Mouse (Mus musculus) adipose tissue, adult 10 weeks (tissue): Measurements from ENCODE around the gene Olfr1150-ps1. TPM values are rescaled to one million over a fixed set of nuclear protein-coding genes. Genes with fewer than 3 reads are reported as not detected.

Experiments
- polyA plus RNA-seq: library from polyadenylated mRNA; stranded (reverse); fragments of 350-450 nt; fragmentation: Illumina TruSeq; extraction: RNeasy Lipid Tissue Mini Kit (QIAGEN cat#74804); gene quantifications from one replicate; pipeline ENCODE4 v1.2.3, GENCODE M21; 2014; ENCODE audit warnings: low read depth, low replicate concordance

Gene Olfr1150-ps1
- polyA plus RNA-seq, result not detected

GRCm38 (mm10) chr2:87843693-87844092 lies at the start of gene Olfr1150-ps1:
Gene Olfr1150-ps1, plus strand, starts transcription at chr2:87843993.

DNA sequence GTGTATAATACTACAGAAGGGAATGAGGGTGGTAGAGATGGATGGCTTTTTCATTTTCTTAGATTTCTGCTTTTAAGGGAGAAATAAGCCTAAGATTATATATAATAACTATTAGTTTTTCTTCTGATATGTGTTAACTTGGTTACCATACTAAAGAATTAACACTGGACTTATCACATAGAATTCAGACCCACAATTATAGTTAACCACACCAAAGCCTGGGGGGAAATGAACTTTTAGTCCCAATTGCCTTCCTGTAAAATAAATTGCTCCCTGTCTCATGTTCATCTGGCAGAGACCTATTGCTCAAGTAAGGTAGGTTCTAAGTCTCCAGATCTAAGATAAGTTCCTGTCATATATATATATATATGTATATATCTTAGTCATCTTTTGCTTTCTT lies 43.5 kb upstream of the Olfr1150-ps1 start, which contains the start of gene Olfr1143:
Olfr1143 (plus strand) TSS at position 301 of the 400 bp plus-strand sequence.

DNA sequence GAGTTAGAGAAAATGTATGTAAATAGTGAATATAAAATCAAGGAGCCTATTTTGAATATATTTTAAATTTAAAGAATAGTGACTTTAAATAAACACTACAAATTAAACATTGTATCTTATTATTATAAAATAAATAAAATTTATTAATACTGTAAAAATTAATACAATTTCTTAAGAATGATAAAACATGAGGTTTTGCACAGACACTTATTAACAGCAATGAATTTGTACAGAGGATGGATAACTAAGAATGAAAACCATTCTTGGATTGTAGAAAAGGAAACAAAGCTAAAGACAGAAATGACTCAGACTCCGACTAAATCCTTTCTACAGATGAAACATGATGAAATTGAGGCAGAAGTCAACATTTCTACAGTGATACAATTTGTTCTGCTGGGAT lies 34.3 kb upstream of the Olfr1150-ps1 start, which contains the start of gene Olfr1145:
Olfr1145 (plus strand) TSS at position 301 of the 400 bp plus-strand sequence.

GRCm38 (mm10) chr2:87830233-87830632 lies 13.6 kb upstream of the Olfr1150-ps1 start, which contains the start of gene Olfr1148:
Gene Olfr1148, plus strand, starts transcription at chr2:87830533.

DNA sequence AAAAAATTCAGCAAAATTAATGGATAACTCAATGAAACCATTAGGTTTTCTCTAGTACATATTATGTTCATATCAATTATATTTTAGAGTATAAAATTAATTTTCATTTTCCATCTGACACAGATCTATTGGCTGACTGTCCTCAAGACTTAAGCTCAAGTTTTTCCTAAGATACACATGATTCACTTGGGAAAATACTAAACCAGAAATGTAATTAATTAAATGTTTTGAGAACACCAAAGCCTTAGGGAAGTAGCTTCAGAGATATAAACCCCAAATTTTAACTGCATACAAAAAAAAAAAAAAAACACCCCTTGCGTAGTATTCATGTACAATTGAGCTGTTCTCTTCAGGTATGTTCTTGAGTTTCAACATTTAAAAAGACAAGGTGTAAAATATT lies 11.8 kb downstream of the Olfr1150-ps1 start, which contains the start of gene Olfr1151:
Olfr1151 (plus strand) TSS at position 301 of the 400 bp plus-strand sequence.

GRCm38 (mm10) chr2:87866192-87866591 lies 22.4 kb downstream of the Olfr1150-ps1 start, which contains the start of gene Olfr1152:
Gene Olfr1152, plus strand, starts transcription at chr2:87866492.

DNA sequence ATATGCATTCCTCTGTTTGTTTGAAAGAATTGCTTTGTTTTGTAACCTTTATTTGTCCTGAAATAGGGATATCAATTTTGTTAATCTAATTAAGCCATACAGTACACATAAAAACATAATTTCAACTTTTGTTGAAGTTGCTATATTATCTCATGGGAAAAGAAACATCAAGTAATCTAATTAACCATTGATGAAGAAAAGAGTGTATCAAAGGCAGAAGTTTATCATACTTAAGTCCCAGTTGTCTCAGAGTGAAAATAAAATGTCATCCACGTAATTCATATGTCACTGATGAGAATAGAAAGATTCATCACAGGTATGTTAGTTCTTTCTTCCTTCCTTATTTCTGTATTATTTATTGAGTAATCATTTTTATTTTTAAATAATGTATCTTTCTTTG lies 50.9 kb downstream of the Olfr1150-ps1 start, which contains the start of gene Olfr1153:
Olfr1153 (plus strand) TSS at position 301 of the 400 bp plus-strand sequence.

Other genes with a start within 250 kb of the Olfr1150-ps1 start
- not detected for gene Olfr1130, start 237.8 kb upstream of the Olfr1150-ps1 start, polyA plus RNA-seq
- gene Olfr1131, start 216.9 kb upstream of the Olfr1150-ps1 start, polyA plus RNA-seq, result not detected
- not detected for gene Olfr1132, start 206.5 kb upstream of the Olfr1150-ps1 start, polyA plus RNA-seq
- gene Olfr1133, start 196.6 kb upstream of the Olfr1150-ps1 start, polyA plus RNA-seq, result not detected
- not detected for gene Olfr1134, start 185.5 kb upstream of the Olfr1150-ps1 start, polyA plus RNA-seq
- gene Olfr1135, start 170.3 kb upstream of the Olfr1150-ps1 start, polyA plus RNA-seq, result not detected
- gene Olfr1136, start 150.0 kb upstream of the Olfr1150-ps1 start, polyA plus RNA-seq, result not detected
- gene Olfr1137, start 130.8 kb upstream of the Olfr1150-ps1 start, polyA plus RNA-seq, result not detected
- not detected for gene Olfr1138, start 104.0 kb upstream of the Olfr1150-ps1 start, polyA plus RNA-seq
- not detected for gene Olfr1140, start 100.2 kb upstream of the Olfr1150-ps1 start, polyA plus RNA-seq
- not detected for gene Olfr1141, start 90.0 kb upstream of the Olfr1150-ps1 start, polyA plus RNA-seq
- not detected for gene Olfr152, start 64.5 kb upstream of the Olfr1150-ps1 start, polyA plus RNA-seq
- gene Olfr1143, start 43.4 kb upstream of the Olfr1150-ps1 start, polyA plus RNA-seq, result not detected
- not detected for gene Olfr1145, start 34.2 kb upstream of the Olfr1150-ps1 start, polyA plus RNA-seq
- not detected for gene Olfr1148, start 13.5 kb upstream of the Olfr1150-ps1 start, polyA plus RNA-seq
- not detected for gene Olfr1151, start 11.9 kb downstream of the Olfr1150-ps1 start, polyA plus RNA-seq
- not detected for gene Olfr1152, start 22.5 kb downstream of the Olfr1150-ps1 start, polyA plus RNA-seq
- gene Olfr1153, start 51.0 kb downstream of the Olfr1150-ps1 start, polyA plus RNA-seq, result not detected
- not detected for gene Olfr1154, start 61.2 kb downstream of the Olfr1150-ps1 start, polyA plus RNA-seq
- not detected for gene Olfr1155, start 101.1 kb downstream of the Olfr1150-ps1 start, polyA plus RNA-seq
- not detected for gene Olfr1156, start 109.1 kb downstream of the Olfr1150-ps1 start, polyA plus RNA-seq
- not detected for gene Olfr1157, start 124.3 kb downstream of the Olfr1150-ps1 start, polyA plus RNA-seq
- not detected for gene Olfr74, start 130.7 kb downstream of the Olfr1150-ps1 start, polyA plus RNA-seq
- not detected for gene Olfr1158, start 146.1 kb downstream of the Olfr1150-ps1 start, polyA plus RNA-seq
- gene Olfr1160, start 164.3 kb downstream of the Olfr1150-ps1 start, polyA plus RNA-seq, result not detected
- gene Olfr1161, start 178.8 kb downstream of the Olfr1150-ps1 start, polyA plus RNA-seq, result not detected
- gene Olfr73, start 193.7 kb downstream of the Olfr1150-ps1 start, polyA plus RNA-seq, result not detected
- not detected for gene Olfr1162, start 207.1 kb downstream of the Olfr1150-ps1 start, polyA plus RNA-seq
- gene Olfr1163, start 227.8 kb downstream of the Olfr1150-ps1 start, polyA plus RNA-seq, result not detected
- gene Olfr1164, start 250.0 kb downstream of the Olfr1150-ps1 start, polyA plus RNA-seq, result not detected